Mouse (Mus musculus) bone marrow, adult 2 months (tissue): Measurements from ENCODE around the gene Cand1. TPM values are rescaled to one million over a fixed set of nuclear protein-coding genes. Genes with fewer than 3 reads are reported as not detected.

Experiments
- H3K27ac ChIP-seq: fragments of 200-500 bp; 2 replicates; pipeline ENCODE4 v1.5.1; 2012; ENCODE audit warnings: low read depth, mild to moderate bottlenecking, control low read depth, inconsistent platforms, low read length; ENCODE audit not compliant: control insufficient read depth, poor library complexity, insufficient read depth
- H3K4me1 ChIP-seq: fragments of 200-500 bp; 2 replicates; pipeline ENCODE4 v1.6.1; 2011; ENCODE audit warnings: low read length; ENCODE audit not compliant: control insufficient read depth, insufficient read depth
- H3K4me3 ChIP-seq: fragments of 200-500 bp; replicated peaks from 2 replicates; pipeline ENCODE3; 2011; ENCODE audit warnings: mild to moderate bottlenecking, low read depth, low read length, control low read depth; ENCODE audit not compliant: control insufficient read depth
- CTCF ChIP-seq: fragments of 200-500 bp; IDR thresholded peaks from 2 replicates; pipeline ENCODE4 v1.5.1; 2011; ENCODE audit warnings: low read length, control low read depth; ENCODE audit not compliant: control insufficient read depth, insufficient read depth
- POLR2A ChIP-seq: fragments of 200-500 bp; IDR thresholded peaks from 2 replicates; pipeline ENCODE4 v1.6.1; 2011; ENCODE audit warnings: low read depth, mild to moderate bottlenecking, control low read depth, low read length, borderline replicate concordance; ENCODE audit not compliant: control insufficient read depth
- WGBS: fragments of 180-500 bp; shearing (Covaris S2); methylation state at CpG from one replicate; pipeline ENCODE4 v1.1.7; 2018; 5-methylcytosine and 5-hydroxymethylcytosine counted together
- polyA plus RNA-seq: library from polyadenylated mRNA; stranded (reverse); fragments of >200 nt; gene quantifications from 2 replicates; pipeline ENCODE4 v1.2.4, GENCODE M21; 2011; ENCODE audit warnings: low replicate concordance; ENCODE audit not compliant: missing spikeins, insufficient read depth, insufficient read length

The Cand1 gene
- polyA plus RNA-seq, 1 experiment: 17.2 TPM

- TF ChIP-seq CTCF (no peak), POLR2A (no peak)
- Histone ChIP-seq H3K27ac (no peak overlapping the region), H3K4me1 (no peaks in the 10 kb centered on the region), H3K4me3 (no peak overlapping the region)
- 89% methylated on average over 9 of the region's 9 CpGs for whole genome bisulfite sequencing
These were observed 41.5 kb downstream of the Cand1 start for GRCm38 (mm10) chr10:119198186-119198880.

GRCm38 (mm10) chr10:119197621-119198150, 42.2 kb downstream of the Cand1 start:
- Histone ChIP-seq H3K27ac (no peak overlapping the region), H3K4me3 (no peak overlapping the region), H3K4me1 (no peaks in the 10 kb centered on the region)
- WGBS: 91% methylated on average over 13 of the region's 13 CpGs
- TF ChIP-seq POLR2A (no peak), CTCF (no peak)

- Histone ChIP-seq H3K4me3 (no peak overlapping the region), H3K4me1 (no peaks in the 10 kb centered on the region), H3K27ac (no peak overlapping the region)
- WGBS: 13% methylated on average over 8 of the region's 8 CpGs
- no peak for TF ChIP-seq CTCF
- no peak for TF ChIP-seq POLR2A
These were observed 47.1 kb downstream of the Cand1 start for GRCm38 (mm10) chr10:119192598-119193372.

GRCm38 (mm10) chr10:119187720-119188119, 52.1 kb downstream of the Cand1 start:
- Histone ChIP-seq H3K27ac (no peak overlapping the region), H3K4me3 (no peak overlapping the region), H3K4me1 (no peaks in the 10 kb centered on the region)
- 34% methylated on average over 4 of the region's 4 CpGs for WGBS
- TF ChIP-seq CTCF (no peak), POLR2A (no peak)

- no peak overlapping the region for H3K4me3 ChIP-seq
- WGBS: 79% methylated on average over 3 of the region's 3 CpGs
- H3K27ac ChIP-seq: no peak overlapping the region
- no peak for TF ChIP-seq CTCF
- no peak for TF ChIP-seq POLR2A
- no peaks in the 10 kb centered on the region for H3K4me1 ChIP-seq
These were observed 70.2 kb downstream of the Cand1 start for GRCm38 (mm10) chr10:119169656-119170055.

GRCm38 (mm10) chr10:119169237-119169636, 70.6 kb downstream of the Cand1 start:
- Histone ChIP-seq H3K27ac (no peak overlapping the region), H3K4me3 (no peak overlapping the region), H3K4me1 (no peaks in the 10 kb centered on the region)
- 86% methylated on average over 13 of the region's 13 CpGs for WGBS
- TF ChIP-seq CTCF: no peak
- TF ChIP-seq POLR2A: no peak

- TF ChIP-seq POLR2A (no peak), CTCF (no peak)
- 76% methylated on average over 14 of the region's 14 CpGs for WGBS
- no peaks in the 10 kb centered on the region for H3K4me1 ChIP-seq
- no peak overlapping the region for H3K27ac ChIP-seq
- no peak overlapping the region for H3K4me3 ChIP-seq
These were observed 71.1 kb downstream of the Cand1 start for GRCm38 (mm10) chr10:119168791-119169190.

GRCm38 (mm10) chr10:119167858-119168257, 72.0 kb downstream of the Cand1 start:
- 57% methylated on average over 3 of the region's 3 CpGs for WGBS

More at GRCm38 (mm10) chr10:119167858-119168257, 72.0 kb downstream of the Cand1 start:
- TF ChIP-seq CTCF: no peak
- TF ChIP-seq POLR2A: no peak
- Histone ChIP-seq H3K4me3 (no peak overlapping the region), H3K27ac (no peak overlapping the region), H3K4me1 (no peaks in the 10 kb centered on the region)
